Mouse (Mus musculus) pancreas, adult 10 weeks (tissue): ENCODE data around the gene Chfr. TPM values are rescaled to one million over a fixed set of nuclear protein-coding genes. Genes with fewer than 3 reads are reported as not detected.

ENCODE experiments used
- polyA plus RNA-seq: library from polyadenylated mRNA; stranded (reverse); fragments of 350-450 nt; fragmentation: Illumina TruSeq; extraction: RNeasy Lipid Tissue Mini Kit (QIAGEN cat#74804); gene quantifications from one replicate; pipeline ENCODE4 v1.2.3, GENCODE M21; 2015; ENCODE audit warnings: low read depth, low replicate concordance; ENCODE audit not compliant: insufficient read depth

Gene Chfr
- 8.3 TPM for polyA plus RNA-seq

GRCm38 (mm10) chr5:110135293-110136086, at the start of gene Chfr:
Chfr (plus strand) TSS chr5:110135842.

GRCm38 (mm10) chr5:110094030-110094846, 41.4 kb upstream of the Chfr start, which contains the start of gene Gm35315:
Gm35315 (minus strand) TSS chr5:110094420.

GRCm38 (mm10) chr5:110099656-110100580, 35.7 kb upstream of the Chfr start, which contains the start of gene Plcxd1:
Plcxd1 (plus strand) TSS chr5:110099969.

GRCm38 (mm10) chr5:110107581-110108304, 27.9 kb upstream of the Chfr start, which contains the start of gene Gtpbp6:
Gtpbp6 (minus strand) TSS chr5:110108197.

GRCm38 (mm10) chr5:110109991-110110441, 25.6 kb upstream of the Chfr start, which contains the start of gene Zfp605:
Zfp605 (plus strand) TSS chr5:110110092.

GRCm38 (mm10) chr5:110176362-110177020, 40.8 kb downstream of the Chfr start, which contains the start of gene Golga3:
Golga3 (plus strand) TSS chr5:110176701.

Other genes starting within 250 kb of the Chfr start
- gene Gm15446, start 212.4 kb upstream of the Chfr start, polyA plus RNA-seq = 4.4 TPM
- gene Zfp932, start 139.3 kb upstream of the Chfr start, polyA plus RNA-seq = 12.5 TPM
- gene Gm17655, start 63.3 kb upstream of the Chfr start, polyA plus RNA-seq = not detected
- 0.39 TPM for gene Gm35315, start 41.4 kb upstream of the Chfr start, polyA plus RNA-seq
- not detected for gene Plcxd1, start 35.9 kb upstream of the Chfr start, polyA plus RNA-seq
- 8.6 TPM for gene Gtpbp6, start 27.6 kb upstream of the Chfr start, polyA plus RNA-seq
- 0.66 TPM for gene Zfp605, start 25.8 kb upstream of the Chfr start, polyA plus RNA-seq
- 6.2 TPM for gene Golga3, start 40.9 kb downstream of the Chfr start, polyA plus RNA-seq
- 3.5 TPM for gene Ankle2, start 95.2 kb downstream of the Chfr start, polyA plus RNA-seq
- gene Pgam5, start 134.1 kb downstream of the Chfr start, polyA plus RNA-seq = 6.3 TPM
- gene Pxmp2, start 150.3 kb downstream of the Chfr start, polyA plus RNA-seq = 1.5 TPM
- gene Pole, start 150.5 kb downstream of the Chfr start, polyA plus RNA-seq = 0.18 TPM
- not detected for gene P2rx2, start 207.4 kb downstream of the Chfr start, polyA plus RNA-seq
- gene Lrcol1, start 208.9 kb downstream of the Chfr start, polyA plus RNA-seq = not detected